Mouse (Mus musculus) lung, embryonic 15.5 days (tissue): Measurements from ENCODE around the gene Olfr578. TPM values are rescaled to one million over a fixed set of nuclear protein-coding genes. Genes with fewer than 3 reads are reported as not detected.

Source experiments
- ATAC-seq: fragments of 200-750 bp; cut with Nextera tagmentation; 2 replicates; pipeline ENCODE4 v1.8.0; 2017; ENCODE audit warnings: moderate number of reproducible peaks, borderline replicate concordance; ENCODE audit not compliant: low FRiP score, low TSS enrichment; ENCODE audit errors: extremely low read depth
- H3K27ac ChIP-seq: fragments of 300-500 bp; sonication (generic); 2 replicates; pipeline ENCODE4 v1.5.1; 2015; ENCODE audit warnings: moderate library complexity, mild to moderate bottlenecking, inconsistent platforms
- H3K27me3 ChIP-seq: fragments of 300-500 bp; sonication (generic); 2 replicates; pipeline ENCODE4 v1.6.1; 2015; ENCODE audit warnings: inconsistent platforms
- H3K36me3 ChIP-seq: fragments of 300-500 bp; sonication (generic); 2 replicates; pipeline ENCODE4 v1.6.1; 2015; ENCODE audit warnings: inconsistent platforms
- H3K4me1 ChIP-seq: fragments of 300-500 bp; sonication (generic); 2 replicates; pipeline ENCODE4 v1.6.1; 2015; ENCODE audit warnings: inconsistent platforms
- H3K4me2 ChIP-seq: fragments of 300-500 bp; sonication (generic); 2 replicates; pipeline ENCODE4 v1.6.1; 2015; ENCODE audit warnings: inconsistent platforms, mild to moderate bottlenecking, moderate library complexity
- H3K4me3 ChIP-seq: fragments of 300-500 bp; sonication (generic); 2 replicates; pipeline ENCODE4 v1.5.1; 2015; ENCODE audit warnings: mild to moderate bottlenecking, inconsistent platforms
- H3K9ac ChIP-seq: fragments of 300-500 bp; sonication (generic); 2 replicates; pipeline ENCODE4 v1.6.1; 2015; ENCODE audit warnings: inconsistent platforms
- H3K9me3 ChIP-seq: fragments of 300-500 bp; sonication (generic); 2 replicates; pipeline ENCODE4 v1.6.1; 2016; ENCODE audit warnings: inconsistent platforms
- WGBS: fragments of 180-500 bp; shearing (Covaris S2); methylation state at CpG from one replicate; pipeline ENCODE4 v1.1.7; 2015; 5-methylcytosine and 5-hydroxymethylcytosine counted together
- polyA plus RNA-seq: library from polyadenylated mRNA; unstranded; fragments of >200 nt; fragmentation: Nextera tagmentation; extraction: Ambion mirVana; gene quantifications from 2 replicates; pipeline ENCODE4 v1.2.1, GENCODE M21; 2015

Olfr578 gene
- not detected in 2 replicates for polyA plus RNA-seq

DNA sequence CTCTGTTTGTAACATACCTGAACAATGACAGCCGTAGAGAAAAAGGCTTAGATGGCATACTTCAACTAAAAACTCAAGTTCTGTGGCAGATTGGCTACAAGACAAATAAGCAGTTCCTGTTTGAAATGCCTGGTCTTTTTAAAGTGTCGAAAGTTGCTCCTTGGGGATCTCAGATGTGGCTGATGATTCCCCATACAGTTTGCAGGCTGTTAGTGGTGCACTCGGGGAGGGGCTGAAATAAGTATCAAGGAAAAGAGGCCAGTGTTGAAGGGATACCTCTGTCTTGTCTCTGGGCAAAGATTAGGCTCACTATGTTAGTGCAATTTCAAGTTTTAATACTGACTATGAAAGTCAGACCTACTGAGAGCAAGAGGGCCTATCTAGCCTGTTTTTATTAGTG is at the start of gene Olfr578:
Olfr578 (minus strand) TSS at position 101 of the 400 bp plus-strand sequence.
- Histone ChIP-seq H3K4me1 (no peaks in the 10 kb centered on the region), H3K27ac (no peak within 1 kb of the TSS), H3K4me3 (no peak within 1 kb of the TSS), H3K36me3 (no peaks in the 10 kb centered on the region), H3K4me2 (no peak within 1 kb of the TSS), H3K27me3 (no peaks in the 10 kb centered on the region), H3K9me3 (no peaks in the 10 kb centered on the region), H3K9ac (no peak within 1 kb of the TSS)
- no peak for ATAC-seq
- WGBS: 55% methylated on average over 3 of the region's 3 CpGs

GRCm38 (mm10) chr7:103037724-103038123 is 48.6 kb upstream of the Olfr578 start, which contains the start of gene Olfr582:
Gene Olfr582, plus strand, starts transcription at chr7:103038024.
- no peak for ATAC-seq
- Histone ChIP-seq H3K4me2 (no peak within 1 kb of the TSS), H3K9me3 (no peaks in the 10 kb centered on the region), H3K27ac (no peak within 1 kb of the TSS), H3K4me1 (no peaks in the 10 kb centered on the region), H3K36me3 (no peaks in the 10 kb centered on the region), H3K9ac (no peak within 1 kb of the TSS), H3K4me3 (no peak within 1 kb of the TSS), H3K27me3 (no peaks in the 10 kb centered on the region)

DNA sequence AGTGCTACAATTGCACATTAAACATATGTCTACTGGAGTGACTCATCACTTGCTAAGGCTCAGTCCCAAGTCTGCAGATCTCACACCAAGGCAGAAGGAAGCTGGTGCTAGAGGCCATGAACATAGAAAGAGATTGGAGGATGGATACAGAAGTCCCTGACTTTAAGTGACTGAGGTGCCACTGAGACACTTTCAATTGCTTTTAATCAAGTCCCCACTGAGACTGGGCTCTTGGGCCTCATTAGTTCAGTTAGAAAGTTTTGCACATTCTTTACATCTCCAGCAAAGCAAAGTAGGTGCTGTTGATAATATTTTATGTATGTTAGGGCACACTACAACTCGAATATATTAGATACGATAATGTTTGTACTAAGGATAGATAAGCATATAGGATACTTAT is 13.3 kb downstream of the Olfr578 start, which contains the start of gene Olfr577:
Olfr577 (minus strand) TSS at position 101 of the 400 bp plus-strand sequence.
- WGBS: 67% methylated on average over 2 of the region's 2 CpGs
- no peak within 1 kb of the TSS for H3K4me2 ChIP-seq
- ATAC-seq: no peak
- H3K9me3 ChIP-seq: no peaks in the 10 kb centered on the region
- H3K4me1 ChIP-seq: no peaks in the 10 kb centered on the region
- H3K36me3 ChIP-seq: no peaks in the 10 kb centered on the region
- no peaks in the 10 kb centered on the region for H3K27me3 ChIP-seq
- H3K4me3 ChIP-seq: no peak within 1 kb of the TSS
- H3K27ac ChIP-seq: no peak within 1 kb of the TSS
- H3K9ac ChIP-seq: no peak within 1 kb of the TSS

DNA sequence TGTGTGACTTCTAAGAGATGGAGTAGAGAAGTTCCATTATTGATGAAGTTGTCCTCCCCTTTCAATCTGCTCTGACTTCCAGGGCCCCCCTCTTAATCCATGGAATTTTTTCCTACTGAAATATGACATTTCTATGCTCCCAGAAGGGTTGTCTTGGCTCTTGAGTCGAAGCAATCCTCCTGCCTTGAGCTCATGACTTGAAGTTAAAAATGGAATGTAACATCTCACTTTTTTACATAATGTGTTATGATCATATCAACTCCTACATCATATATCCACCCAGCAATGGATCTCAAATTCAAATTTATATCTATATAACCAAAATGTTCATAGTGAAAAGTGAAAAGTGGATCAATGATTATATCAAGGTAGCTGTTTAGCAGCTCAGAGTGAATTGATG is 14.7 kb downstream of the Olfr578 start:
- WGBS: 50% methylated on average over 1 of the region's 1 CpGs
- ATAC-seq: no peak
- no peaks in the 10 kb centered on the region for H3K27me3 ChIP-seq

DNA sequence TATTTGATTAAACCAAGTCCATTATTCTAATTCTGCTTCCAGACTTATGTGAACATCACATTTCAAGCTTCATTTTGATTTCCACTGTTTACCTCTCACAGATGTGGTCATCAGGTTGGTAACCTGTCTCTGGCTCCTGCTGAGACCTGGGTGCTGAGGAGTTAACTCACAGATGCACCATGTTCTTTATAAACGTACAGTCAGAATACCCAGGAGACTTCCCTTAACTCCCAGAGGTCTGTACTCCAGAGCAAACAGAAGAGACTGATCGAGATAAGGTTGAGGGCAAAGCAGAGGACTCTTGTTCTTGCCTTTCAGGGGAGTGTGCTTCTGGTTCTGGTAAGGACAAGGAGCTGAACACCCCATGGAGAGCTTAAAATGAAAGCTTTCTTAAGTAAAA is 26.8 kb downstream of the Olfr578 start, which contains the start of gene Olfr576:
Olfr576 (plus strand) TSS at position 301 of the 400 bp plus-strand sequence.
- Histone ChIP-seq H3K4me1 (no peaks in the 10 kb centered on the region; the same call in 1 of the 2 replicates), H3K9ac (no peak within 1 kb of the TSS)
- 11% methylated on average over 2 of the region's 2 CpGs for WGBS

More for the DNA sequence above, 14.7 kb downstream of the Olfr578 start:
- no peaks in the 10 kb centered on the region for H3K36me3 ChIP-seq
- H3K4me3 ChIP-seq: no peak overlapping the region
- no peak overlapping the region for H3K9ac ChIP-seq
- H3K4me2 ChIP-seq: no peak overlapping the region
- no peaks in the 10 kb centered on the region for H3K9me3 ChIP-seq
- no peaks in the 10 kb centered on the region for H3K4me1 ChIP-seq
- H3K27ac ChIP-seq: no peak overlapping the region

DNA sequence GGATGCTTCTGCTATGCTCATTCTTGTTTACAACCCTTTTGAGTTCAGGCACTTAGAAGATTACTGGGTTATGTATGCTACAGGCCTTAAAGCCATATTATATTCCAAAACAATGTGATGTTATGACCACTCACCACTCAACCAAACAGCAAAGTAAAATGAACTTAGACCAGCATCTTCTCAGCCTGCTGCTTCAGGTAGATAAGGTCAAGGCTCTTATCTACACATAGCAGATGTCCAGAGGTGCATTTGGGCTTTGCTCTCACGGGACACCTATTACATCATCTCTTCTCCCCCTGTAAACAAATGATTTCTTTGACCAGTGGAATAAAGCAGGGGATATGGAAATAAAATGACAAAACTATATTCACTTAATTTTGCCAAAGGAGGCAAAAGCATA is 30.5 kb downstream of the Olfr578 start, which contains the start of gene Olfr575:
Olfr575 (minus strand) TSS at position 183 of the 400 bp plus-strand sequence.
- WGBS: 38% methylated on average over 1 of the region's 1 CpGs
- H3K9me3 ChIP-seq: no peaks in the 10 kb centered on the region
- H3K4me3 ChIP-seq: no peak within 1 kb of the TSS
- H3K27me3 ChIP-seq: no peaks in the 10 kb centered on the region
- H3K9ac ChIP-seq: no peak within 1 kb of the TSS
- no peak within 1 kb of the TSS for H3K4me2 ChIP-seq
- H3K4me1 ChIP-seq: no peaks in the 10 kb centered on the region
- no peaks in the 10 kb centered on the region for H3K36me3 ChIP-seq
- no peak for ATAC-seq
- H3K27ac ChIP-seq: no peak within 1 kb of the TSS

More for the DNA sequence above, 26.8 kb downstream of the Olfr578 start, which contains the start of gene Olfr576:
- Histone ChIP-seq H3K4me2 (no peak within 1 kb of the TSS), H3K27ac (no peak within 1 kb of the TSS), H3K36me3 (no peaks in the 10 kb centered on the region), H3K27me3 (no peaks in the 10 kb centered on the region), H3K9me3 (no peaks in the 10 kb centered on the region), H3K4me3 (no peak within 1 kb of the TSS)
- no peak for ATAC-seq

GRCm38 (mm10) chr7:102958137-102958536 is 31.0 kb downstream of the Olfr578 start:
- Histone ChIP-seq H3K27me3 (no peaks in the 10 kb centered on the region), H3K4me2 (no peak overlapping the region), H3K4me3 (no peak overlapping the region), H3K4me1 (no peaks in the 10 kb centered on the region), H3K36me3 (no peaks in the 10 kb centered on the region), H3K9me3 (no peaks in the 10 kb centered on the region), H3K27ac (no peak overlapping the region), H3K9ac (no peak overlapping the region)
- 53% methylated on average over 3 of the region's 3 CpGs for WGBS
- ATAC-seq: no peak

GRCm38 (mm10) chr7:102950732-102951131 is 38.4 kb downstream of the Olfr578 start:
- no peaks in the 10 kb centered on the region for H3K27me3 ChIP-seq
- 37% methylated on average over 1 of the region's 1 CpGs for WGBS
- H3K4me3 ChIP-seq: no peak overlapping the region
- H3K27ac ChIP-seq: no peak overlapping the region
- no peak overlapping the region for H3K4me2 ChIP-seq
- no peak for ATAC-seq
- H3K9ac ChIP-seq: no peak overlapping the region
- no peaks in the 10 kb centered on the region for H3K36me3 ChIP-seq
- no peaks in the 10 kb centered on the region for H3K9me3 ChIP-seq
- no peaks in the 10 kb centered on the region for H3K4me1 ChIP-seq

DNA sequence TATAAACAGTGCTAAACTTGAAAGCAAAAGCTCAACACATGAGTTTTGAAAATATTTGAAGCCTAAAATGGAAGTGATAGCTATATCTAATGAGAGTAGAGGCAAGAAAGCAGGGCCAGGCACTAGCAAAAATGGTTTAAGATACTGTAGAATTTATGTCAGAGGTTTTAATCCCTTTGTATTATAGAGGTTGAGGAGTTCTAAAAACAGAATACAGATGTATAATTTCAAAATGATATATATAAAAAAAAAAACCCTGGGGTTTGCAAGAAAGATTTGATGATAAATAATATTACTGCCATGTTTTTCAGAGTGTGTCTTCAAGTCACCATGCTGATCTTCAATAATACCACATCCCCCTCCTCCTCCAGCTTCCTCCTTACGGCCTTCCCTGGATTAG is 41.0 kb downstream of the Olfr578 start, which contains the start of gene Olfr574:
Olfr574 (plus strand) TSS at position 301 of the 400 bp plus-strand sequence.
- no peak within 1 kb of the TSS for H3K4me2 ChIP-seq
- H3K36me3 ChIP-seq: no peaks in the 10 kb centered on the region
- no peak within 1 kb of the TSS for H3K27ac ChIP-seq
- no peak within 1 kb of the TSS for H3K4me3 ChIP-seq
- H3K4me1 ChIP-seq: no peaks in the 10 kb centered on the region
- H3K9me3 ChIP-seq: no peaks in the 10 kb centered on the region
- WGBS: 85% methylated on average over 1 of the region's 1 CpGs
- no peak within 1 kb of the TSS for H3K9ac ChIP-seq
- no peaks in the 10 kb centered on the region for H3K27me3 ChIP-seq
- ATAC-seq: no peak

DNA sequence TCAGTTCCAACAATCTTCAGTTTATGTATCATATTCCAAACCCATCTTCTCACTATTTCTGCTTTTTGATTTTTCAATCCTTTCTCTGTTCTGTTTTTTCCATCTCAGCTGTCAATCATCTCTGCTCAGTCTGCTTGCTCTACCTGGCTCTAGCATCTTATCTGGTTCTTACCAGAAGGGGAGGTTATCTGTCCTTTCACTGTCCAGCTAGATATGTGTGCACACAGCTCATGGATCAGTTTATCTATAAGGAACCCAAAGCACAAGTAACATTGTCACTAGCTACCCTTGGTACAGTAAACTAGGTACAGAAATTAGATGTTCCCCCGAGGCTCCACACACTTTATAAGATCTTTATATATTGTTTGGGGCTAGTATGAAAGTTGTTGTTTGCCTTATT is 45.7 kb downstream of the Olfr578 start:
- Histone ChIP-seq H3K4me2 (no peak overlapping the region), H3K27me3 (no peaks in the 10 kb centered on the region), H3K4me3 (no peak overlapping the region), H3K9me3 (no peaks in the 10 kb centered on the region), H3K36me3 (no peaks in the 10 kb centered on the region), H3K4me1 (no peaks in the 10 kb centered on the region), H3K9ac (no peak overlapping the region), H3K27ac (no peak overlapping the region)
- 83% methylated on average over 1 of the region's 1 CpGs for WGBS
- ATAC-seq: no peak

DNA sequence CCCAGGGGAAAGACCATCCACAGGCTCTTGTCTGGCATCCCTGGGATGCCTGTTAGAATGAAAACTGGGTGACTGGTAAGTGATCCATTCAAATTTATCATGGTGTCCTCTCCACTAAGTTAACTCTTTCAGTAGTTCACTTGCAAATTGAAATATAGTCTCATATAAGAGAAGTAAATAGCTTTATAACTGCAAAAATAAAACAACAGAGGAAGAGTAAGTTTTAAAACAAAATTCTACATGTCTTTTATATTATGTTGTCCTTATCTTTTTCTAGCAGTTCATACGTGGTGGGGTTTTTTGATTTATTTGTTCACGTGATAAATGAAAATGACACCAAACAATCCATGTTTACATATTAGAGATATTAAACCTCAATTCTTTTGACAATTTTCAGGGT is 46.6 kb downstream of the Olfr578 start, which contains the start of gene Olfr573-ps1:
Olfr573-ps1 (minus strand) TSS at position 101 of the 400 bp plus-strand sequence.
- WGBS: 76% methylated on average over 2 of the region's 2 CpGs
- ATAC-seq: no peak

More for the DNA sequence above, 46.6 kb downstream of the Olfr578 start, which contains the start of gene Olfr573-ps1:
- no peak within 1 kb of the TSS for H3K4me3 ChIP-seq
- no peaks in the 10 kb centered on the region for H3K4me1 ChIP-seq
- H3K27ac ChIP-seq: no peak within 1 kb of the TSS
- H3K36me3 ChIP-seq: no peaks in the 10 kb centered on the region
- no peaks in the 10 kb centered on the region for H3K9me3 ChIP-seq
- no peak within 1 kb of the TSS for H3K9ac ChIP-seq
- no peak within 1 kb of the TSS for H3K4me2 ChIP-seq
- H3K27me3 ChIP-seq: no peaks in the 10 kb centered on the region
